Mouse (Mus musculus) adrenal gland, postnatal 14 days (tissue): ENCODE results near the gene Clcn1. TPM values are rescaled to one million over a fixed set of nuclear protein-coding genes. Genes with fewer than 3 reads are reported as not detected.
A peak's percentile ranks its signal among the peaks of the same experiment; 100 is the strongest.

ENCODE experiments used
- DNase-seq: peaks from one replicate; pipeline ENCODE4 v3.0.0; 2021; ENCODE audit warnings: mixed read lengths
- total RNA-seq: library from RNA; stranded (reverse); gene quantifications from 2 replicates; pipeline ENCODE4 v1.2.3, GENCODE M21; 2021

The Clcn1 gene
- total RNA-seq, 1 experiment from 2014 or later: not detected

DNA sequence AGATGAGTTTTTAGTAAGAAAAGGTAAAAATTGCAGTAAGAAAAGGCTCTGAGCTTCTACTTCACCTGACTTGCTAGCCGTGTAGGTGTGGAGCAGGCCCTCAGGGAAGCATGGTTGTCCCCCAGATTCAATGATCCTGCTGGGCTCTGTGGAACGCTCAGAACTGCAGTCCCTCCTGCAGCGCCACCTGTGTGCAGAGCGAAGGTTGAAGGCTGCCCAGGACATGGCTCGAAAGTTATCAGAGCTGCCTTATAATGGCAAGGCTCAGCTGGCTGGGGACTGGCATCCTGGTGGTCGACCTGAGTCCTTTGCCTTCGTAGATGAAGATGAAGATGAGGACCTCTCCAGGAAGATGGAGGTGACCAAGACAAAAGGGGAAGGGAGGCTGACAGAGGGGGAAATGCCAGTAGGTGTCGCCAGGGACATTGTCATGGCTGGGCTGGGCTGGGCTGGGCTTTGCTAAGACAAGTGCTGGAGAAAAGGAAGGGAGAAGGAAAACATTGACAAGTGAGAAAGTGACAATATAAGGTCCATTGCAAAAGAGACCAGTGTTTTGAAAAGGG, 23.4 kb downstream of the Clcn1 start:
- no peak for DNase-seq

DNA sequence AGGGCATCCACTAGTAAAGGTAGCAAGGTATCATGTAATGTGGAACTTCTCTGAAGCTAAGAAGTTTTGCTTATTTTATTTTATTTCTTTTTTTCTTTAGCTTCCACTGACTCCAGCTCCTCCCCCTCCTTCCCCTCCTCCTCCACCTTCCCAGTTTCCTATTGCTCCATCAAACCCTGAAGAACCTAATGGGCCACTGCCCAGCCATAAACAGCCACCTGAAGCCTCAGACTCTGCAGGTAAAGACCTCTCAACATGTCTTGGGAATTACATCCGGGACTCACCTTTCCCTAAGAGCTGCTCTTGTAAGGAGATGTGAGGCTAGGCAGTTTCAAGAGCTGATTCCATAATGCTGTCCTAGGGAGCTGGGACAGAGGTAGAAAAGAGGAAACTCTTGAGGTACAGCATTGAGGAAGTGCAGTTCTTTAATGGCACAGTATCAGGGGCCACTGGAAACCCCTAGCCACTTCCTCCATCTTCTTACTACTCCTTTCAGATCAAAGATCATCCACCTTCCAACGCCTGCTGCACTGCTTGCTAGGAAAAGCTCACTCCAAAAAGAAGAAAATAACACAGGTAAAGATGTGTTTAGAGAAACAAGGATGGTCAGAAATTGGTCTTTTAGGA, 24.1 kb downstream of the Clcn1 start:
- DNase-seq: no peak

DNA sequence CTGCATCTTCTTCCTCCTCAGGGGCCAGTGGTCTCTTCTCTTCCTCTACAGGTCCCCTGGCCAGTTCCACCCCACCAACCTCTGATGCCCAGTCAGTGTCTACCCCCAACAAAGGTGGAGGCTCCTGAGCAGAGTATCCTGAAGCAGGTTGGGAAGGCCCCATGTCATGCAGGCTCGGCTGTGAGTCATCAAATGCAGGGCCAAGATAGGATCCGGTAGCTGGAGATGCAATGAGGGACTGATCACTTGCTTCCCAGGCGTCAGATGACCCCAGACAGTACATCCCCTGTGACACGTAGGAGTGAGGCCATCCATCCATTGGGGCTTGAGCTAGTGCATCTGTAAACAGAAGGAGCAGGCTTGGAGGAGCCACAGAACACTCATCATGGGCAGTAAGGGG, 31.8 kb downstream of the Clcn1 start:
- DNase-seq: no peak

DNA sequence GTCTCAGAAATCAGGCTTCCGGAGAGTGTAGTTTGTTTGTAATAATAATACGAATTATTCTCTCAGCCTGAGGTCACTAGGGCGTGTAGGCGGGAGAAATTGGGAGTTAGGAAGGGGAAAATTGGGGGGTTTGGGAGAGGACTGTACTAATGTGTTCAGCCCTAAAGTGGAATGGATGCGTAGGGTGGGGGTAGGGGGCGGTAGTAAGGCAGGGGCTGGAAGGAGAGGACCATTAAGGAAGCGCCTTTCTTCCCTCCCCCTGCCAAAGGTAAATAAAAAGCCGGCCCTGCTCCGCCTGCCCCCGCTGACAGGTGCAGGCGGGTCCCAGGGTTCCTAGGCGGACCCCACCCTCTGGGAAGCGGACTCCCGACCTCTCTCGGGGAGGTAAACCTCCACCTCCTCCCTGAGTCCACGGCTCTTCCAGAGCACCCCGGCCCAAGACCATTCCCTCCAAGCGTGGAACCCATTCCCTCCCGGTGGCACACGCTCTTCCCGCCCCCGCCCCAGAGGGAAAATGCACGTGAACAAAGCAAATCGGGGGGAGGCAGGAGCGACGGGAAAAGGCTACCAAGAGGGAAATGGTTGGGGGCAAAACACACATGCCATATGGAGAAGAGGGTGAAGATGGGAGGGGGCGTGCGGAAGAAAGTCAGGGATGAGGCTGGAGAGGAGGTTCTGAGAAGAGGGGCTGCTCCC, 37.0 kb downstream of the Clcn1 start:
- DNase-seq: no peak

DNA sequence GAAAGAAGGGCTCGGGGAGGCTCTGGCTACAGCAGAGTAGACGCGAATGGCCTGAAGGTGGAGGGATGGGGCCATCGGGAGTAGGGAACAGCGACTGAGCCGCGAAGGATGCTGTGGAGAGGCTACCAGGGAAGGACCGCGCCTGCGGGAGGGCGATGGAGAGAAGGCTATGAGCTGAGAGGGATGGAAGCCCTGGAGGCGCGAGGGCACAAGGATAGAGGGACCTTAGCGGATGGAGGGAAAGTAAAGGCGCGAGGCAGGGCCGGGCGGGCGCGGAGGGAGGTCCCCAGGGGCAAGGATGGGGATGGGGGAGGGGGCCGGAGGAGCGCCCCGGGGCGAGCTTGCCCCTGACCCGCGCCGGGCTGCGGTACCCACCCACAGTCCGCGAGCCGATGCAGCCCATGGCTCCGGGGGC, 37.6 kb downstream of the Clcn1 start:
- DNase-seq: peak; percentile 17

DNA sequence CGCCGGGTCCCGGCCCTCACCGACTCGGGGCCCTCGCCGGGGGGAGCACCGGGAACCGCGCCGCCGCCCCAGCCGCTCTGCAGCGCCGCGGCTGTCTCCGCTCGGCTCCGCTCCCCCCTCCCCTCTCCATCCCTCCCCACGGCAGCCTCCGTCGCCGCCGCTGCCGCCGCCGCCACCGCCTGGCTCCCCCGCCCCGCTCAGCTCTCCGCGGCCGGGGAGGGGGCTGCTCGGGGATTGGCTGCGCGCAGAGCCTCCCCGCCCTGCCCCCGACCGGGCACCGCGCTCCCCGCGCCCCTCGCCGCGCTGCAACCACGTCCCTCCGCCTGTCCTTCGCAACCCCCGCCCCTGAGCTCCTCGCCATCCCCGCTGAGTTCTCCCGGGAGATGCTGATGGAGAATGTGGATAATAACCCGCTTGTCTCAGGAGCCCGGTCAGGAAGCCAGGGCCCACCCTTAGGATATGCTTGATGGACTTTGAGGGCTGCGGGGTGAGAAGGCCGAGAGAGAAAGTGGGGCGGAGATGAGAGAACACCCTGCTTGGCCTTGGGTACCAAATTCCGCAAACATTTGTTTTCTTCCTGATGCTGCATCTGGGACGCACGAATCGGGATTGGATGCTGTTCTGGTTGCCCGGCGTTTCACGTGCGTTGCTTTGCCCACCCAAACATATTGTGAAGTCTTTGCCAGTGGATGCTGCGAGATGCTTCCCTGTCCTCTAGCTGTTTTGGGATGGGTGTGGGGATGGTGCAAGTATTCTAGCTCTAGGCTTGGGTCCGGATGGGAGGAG, 38.2 kb downstream of the Clcn1 start, which contains the start of gene Fam131b:
Fam131b (minus strand) TSS at position 162 of the 786 bp plus-strand sequence.
- DNase-seq: peak; percentile 17

DNA sequence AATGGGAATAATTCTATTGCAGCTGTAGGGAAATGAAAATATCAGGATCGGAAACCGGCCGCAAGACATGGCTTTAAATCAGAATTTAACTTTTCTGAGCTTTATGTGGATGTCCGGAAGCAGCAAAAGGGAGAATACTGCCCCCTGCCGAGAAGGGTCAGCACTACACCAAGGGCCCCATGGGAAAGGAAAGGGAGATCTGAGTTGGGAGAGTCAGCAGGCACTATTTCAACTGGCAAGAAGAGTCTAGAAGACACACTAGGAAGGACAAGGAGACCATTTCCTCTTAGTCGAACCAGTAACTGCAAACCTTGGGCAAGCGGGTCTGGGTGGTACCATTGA, 38.8 kb downstream of the Clcn1 start:
- DNase-seq: peak; percentile 79

DNA sequence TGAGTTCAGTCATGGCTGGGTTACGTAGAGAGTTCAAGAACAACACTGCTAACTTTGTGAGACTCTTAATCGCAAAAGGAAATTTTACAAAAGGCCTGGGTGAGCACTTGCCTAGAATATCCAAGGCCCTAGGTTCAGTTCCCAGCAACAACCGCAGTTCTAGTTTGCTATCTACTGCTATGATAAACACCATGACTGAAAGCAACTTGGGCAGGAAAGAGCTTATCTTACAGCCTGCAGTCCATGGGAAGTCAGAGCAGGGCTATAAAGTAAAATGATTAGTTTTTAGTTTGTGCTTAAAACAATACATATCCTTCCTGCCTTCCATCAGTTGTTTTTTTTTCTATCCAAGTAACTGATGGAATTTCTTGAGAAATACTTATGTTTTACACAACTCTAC, 40.0 kb downstream of the Clcn1 start:
- no peak for DNase-seq

DNA sequence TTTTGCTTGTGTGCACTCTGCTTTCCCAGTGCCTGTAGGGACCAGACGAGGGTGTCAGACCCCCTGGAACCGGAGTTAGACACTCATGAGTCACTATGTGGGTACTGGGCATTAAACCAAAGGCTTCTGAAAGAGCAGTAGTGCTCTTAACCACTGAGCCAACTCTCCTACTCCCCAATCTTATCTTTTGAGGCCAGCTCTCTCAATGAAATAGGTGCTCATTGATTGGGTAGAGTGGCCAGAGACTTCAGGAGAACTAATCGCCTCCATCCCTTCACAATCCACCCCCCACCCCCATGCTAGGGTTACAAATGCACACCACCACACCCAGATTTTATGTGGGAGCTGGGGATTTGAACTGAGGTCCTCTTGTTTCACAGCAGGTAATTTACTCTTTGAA, 42.3 kb downstream of the Clcn1 start:
- no peak for DNase-seq

DNA sequence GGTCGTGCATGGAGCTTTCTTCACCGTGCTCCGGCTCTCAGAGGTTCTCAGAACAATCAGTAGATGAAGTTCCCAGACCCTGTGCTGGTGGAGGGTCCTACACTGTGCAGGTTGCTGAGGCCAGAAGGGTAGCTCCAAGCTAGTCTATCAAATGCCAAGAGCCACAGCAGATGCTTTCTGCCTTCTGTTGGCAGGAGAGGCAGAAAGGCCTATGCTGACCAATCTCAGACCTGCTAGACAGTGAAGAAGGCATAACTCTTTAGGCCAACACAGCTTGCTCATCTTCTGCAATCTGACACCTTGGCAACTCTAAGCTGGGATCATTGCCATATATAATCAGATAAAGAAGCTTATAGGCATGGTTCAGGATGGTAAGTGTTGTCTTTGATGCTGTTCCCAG, 43.7 kb downstream of the Clcn1 start:
- no peak for DNase-seq

DNA sequence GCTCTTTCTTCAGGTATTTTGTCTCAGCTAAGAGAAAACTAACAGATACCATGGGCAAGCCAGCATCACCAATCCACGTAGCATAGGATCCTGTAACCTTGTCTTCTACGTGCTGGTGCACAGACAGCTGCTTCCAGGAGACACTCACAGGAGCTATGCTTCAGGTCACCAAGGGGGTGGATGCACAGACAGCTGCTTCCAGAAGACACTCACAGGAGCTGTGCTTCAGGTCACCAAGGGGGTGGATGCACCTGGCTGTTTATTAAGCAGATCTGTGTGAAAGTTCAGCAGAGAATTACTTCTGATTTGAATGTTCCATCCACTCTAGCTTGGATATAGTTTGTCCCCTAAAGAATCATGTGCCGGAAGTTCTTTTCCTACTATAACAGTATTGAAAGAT, 44.5 kb downstream of the Clcn1 start:
- DNase-seq: no peak

DNA sequence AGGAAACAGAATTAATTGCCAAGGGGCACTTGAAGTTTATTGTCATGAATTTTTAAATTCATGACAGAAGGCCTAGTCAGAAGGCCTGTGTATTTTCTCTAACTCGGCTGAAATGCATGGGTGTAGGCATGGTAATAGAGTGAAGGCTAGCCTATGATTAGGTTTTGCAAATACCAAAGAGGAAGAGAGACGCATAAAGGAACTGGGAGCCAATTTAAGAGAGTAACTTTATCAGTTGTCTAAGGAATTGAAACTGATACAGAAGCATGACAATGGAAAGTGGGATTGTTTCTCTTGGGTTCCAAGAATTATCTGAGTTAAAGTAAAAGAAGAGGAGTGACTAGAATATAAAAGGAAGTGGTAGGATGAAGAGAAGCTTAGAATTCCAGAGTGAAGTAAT, 52.7 kb downstream of the Clcn1 start:
- no peak for DNase-seq

DNA sequence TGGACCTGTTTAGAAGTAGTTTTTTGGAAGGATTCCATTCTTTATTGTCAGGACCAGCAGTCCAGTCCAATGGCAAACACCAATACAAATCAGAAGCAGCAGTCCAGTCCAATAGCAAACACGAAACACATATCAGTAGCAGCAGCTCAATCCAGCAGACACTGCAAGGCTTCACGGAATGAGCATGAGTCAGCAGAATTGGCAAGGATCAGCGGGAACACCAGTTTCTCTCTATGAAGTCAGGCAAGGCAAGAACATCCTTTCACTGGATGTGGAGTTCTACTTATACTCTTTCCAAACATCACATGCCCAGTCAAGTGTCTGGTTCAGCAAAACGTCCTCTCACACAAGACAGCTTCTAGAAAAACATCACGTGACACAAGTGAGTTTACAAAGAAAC, 53.5 kb downstream of the Clcn1 start:
- no peak for DNase-seq

DNA sequence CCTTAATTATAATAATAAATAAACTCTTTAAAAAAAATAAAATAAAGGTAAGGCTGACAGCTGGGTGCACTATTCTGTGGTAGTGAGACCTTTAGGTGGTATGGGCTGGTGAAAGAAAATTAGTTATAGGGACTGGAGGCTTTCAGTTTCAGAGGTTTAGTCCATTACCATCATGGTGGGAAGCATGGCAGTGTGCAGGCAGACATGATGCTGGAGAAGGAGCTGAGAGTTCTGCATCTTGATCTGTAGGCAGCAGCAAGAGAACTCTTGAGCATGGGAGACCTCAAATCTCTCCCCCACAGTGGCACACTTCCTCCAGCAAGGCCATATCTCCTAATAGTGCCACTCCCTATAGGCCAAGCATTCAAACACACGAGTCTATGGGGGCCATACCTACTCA, 55.7 kb downstream of the Clcn1 start:
- no peak for DNase-seq

DNA sequence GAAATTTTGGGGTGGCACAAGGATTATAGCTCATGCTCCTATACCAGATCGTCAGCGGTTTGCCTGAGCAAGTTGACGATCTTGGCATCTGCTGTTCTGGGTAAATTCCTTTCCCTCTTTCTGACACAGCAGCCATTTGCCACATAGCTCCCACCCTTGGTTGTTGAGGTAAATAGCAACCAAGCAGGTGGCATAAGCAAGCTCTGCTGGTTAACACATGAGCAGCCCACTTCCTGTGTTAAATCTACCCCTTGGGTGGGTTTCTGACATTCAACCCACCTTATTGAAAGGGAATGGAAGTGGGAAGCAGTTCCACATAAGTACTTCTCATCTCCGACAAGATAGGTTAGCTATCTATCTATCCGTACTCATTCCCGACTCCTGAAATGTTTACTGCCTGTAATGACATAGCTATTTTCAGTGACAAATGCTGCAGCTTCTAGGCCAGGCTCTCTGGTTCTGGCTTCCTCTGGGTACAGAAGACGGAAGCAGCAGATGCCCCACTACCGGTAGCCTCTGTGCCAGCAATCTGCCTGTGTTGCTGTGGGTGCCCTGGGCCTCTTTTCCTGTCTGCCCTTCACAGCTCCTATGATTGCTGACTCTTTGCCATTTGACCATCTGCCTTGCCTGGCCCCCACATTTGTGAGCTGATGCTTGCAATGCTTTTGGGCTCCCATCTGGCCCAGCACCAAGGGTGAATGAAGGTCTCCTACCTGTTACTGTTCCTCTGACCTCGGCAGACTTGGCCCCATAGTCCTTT, 57.1 kb downstream of the Clcn1 start:
- no peak for DNase-seq

DNA sequence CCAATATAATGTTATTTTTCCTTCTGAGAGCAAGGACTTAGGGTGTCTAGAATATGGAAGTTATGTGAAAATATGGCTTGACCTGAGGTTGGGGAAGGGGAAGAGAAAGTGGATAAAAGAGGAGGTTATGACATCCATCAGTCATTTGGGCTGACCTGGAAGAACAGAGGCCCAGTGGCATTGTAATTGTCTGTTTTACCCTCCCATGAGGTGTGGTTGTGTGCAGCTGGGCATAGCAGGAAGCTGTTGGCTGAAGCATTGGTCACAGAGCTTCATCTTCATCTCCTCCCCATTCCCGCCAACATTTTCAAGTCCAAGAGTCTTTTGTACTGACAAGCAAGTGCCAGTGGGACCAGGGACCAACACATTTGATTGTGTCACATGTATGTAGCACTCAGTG, 57.8 kb downstream of the Clcn1 start:
- no peak for DNase-seq

DNA sequence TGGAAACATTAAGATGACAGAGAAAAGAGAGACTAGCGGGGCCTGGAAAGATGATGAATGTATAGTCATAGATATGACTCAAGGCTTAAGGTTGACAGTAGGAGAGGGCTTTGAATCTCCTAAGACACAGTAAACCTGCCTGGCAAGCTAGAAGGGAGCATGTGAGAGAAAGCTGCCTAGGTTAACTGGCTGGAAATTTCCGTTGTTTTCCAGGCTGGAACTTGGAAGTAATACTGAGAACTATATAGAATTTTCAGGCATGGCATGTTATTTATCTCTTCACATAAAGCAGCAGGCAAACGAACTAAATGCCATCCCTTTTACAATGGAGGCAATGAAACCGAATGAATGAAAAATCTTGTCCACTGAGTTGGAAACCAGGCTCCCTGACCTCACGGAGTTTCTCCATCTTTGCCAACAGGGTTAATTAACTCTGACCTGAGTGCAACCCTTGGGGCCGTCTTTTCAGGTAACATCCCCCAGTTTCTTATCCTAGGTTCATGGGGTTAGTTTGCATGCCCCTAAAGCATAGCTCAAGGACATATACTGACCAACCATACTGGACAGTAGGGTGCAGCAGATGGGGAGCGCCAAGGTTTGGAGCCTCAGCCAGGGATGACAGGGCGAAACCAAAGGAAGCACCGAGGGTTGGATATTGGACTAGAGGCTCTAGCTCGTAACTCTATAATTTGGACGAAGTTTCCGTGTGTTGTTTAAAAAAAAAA, 62.0 kb downstream of the Clcn1 start:
- DNase-seq: no peak

DNA sequence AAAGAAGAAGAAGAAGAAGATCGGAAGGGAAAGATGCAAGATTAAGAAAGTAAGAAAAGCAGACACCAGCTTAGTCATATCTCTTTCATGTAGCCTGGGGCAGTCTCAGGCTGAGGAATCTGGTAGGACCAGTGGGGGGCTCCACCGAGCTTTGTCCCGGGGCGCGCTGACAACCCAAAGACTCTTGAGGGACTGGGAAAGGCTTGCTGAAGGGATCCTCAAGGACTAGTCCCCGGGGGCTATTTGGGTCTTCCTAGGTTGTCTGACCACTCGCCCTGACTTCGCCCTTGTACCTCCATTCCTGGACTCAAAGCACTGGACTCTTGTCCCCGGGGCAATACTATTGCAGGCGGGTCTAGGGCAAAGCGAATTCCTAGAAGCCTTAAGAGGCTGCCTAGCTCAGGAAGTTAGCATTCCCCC, 62.5 kb downstream of the Clcn1 start:
- peak; percentile 85 for DNase-seq

DNA sequence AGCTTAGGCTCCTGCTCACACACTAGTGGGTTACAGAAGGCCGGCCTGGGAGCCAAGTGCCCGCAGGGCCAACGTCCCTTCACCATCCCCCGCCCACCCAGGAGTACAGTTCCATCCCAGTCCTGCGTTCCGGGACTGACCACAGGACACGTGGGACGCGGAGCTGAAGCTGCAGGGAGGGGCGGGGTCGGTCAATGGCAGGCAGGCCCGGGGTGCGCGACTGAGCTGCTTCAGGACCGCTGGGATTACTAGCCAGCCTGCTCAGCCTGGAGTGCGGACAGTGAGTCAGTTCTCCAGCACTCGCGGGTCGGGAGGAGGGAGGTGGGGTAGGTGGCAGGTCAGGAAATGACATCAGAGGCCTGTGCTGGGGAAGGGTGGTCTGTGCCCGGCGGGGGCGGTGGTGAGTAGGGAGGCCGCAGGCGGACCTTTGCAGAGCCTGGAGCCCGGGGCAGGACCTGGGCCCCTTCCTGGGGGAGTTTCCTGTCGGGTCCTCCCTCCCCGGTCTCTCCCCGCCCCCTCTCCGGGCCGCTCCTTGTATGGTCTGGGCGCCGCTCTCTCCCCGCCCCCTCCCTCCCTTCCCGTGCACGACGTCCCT, 63.0 kb downstream of the Clcn1 start, which contains the start of gene Zyx:
Zyx (plus strand) TSS at position 205 of the 595 bp plus-strand sequence.
- DNase-seq: peak; percentile 95

DNA sequence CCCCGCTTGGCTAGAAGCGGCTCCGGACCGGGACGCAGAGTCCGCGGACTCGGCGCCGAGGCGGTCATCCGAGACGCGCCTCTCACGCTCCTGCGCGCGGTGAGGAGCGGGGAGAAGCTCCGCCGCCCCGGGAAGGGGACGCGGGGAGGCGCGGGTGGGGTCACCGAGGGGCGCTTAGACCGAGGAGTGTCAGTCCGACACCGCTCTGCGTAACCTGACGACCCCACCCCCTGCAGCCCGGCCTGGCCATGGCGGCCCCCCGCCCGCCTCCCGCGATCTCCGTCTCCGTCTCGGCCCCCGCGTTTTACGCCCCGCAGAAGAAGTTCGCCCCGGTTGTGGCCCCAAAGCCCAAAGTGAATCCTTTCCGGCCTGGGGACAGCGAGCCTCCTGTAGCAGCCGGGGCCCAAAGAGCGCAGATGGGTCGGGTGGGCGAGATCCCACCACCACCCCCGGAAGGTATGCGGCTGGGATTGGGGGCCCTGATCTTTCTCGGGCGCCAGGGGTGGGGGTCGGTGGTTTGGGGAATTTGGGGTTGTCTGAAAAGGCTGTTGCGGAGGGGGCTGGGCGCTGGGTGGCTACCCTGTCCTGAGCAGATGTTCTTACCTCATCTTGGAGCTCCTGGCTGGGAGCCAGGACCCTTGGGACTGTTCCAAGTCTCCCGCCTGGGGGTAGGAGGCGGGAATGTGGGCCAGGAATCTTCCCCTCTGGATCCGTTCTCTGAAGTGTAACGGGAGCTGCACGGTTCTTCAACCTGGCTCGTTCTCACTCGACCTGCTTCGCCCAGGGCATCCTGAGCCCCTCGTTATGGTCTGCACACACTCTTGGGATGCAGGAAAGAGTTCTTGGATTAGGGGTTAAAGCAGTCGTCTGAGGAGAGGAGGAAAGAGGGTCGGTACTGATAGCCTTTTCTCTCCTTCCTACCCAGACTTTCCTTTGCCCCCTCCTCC, 63.8 kb downstream of the Clcn1 start:
- DNase-seq: peak; percentile 90
